In genomic region chr14:69507000-69507399, GRCm38 (mm10) we compare ENCODE assay signal across 27 mouse cellular contexts. TPM values are rescaled to one million over a fixed set of nuclear protein-coding genes. Genes with fewer than 3 reads are reported as not detected.
"Had no signal": no experiment of that assay in that cellular context is flagged by ENCODE, and none has a peak within 500 bp of the region (broad histone marks: within the 10 kb centered on the region; RNA-seq: fewer than 3 reads in every experiment).

No protein-coding gene starts in this region.

RNA-seq across cellular contexts. Expression of gene Gm16867, which starts 3.8 kb away (rescaled TPM):
- total RNA-seq: forebrain, postnatal 0 days had no signal
- polyA plus RNA-seq: cerebellum, adult 2 months; cortical plate, adult 2 months; embryonic facial prominence, embryonic 10.5 days; embryonic facial prominence, embryonic 11.5 days; embryonic facial prominence, embryonic 12.5 days; embryonic facial prominence, embryonic 13.5 days; embryonic facial prominence, embryonic 14.5 days; embryonic facial prominence, embryonic 15.5 days; forebrain, embryonic 10.5 days; forebrain, embryonic 11.5 days; forebrain, embryonic 12.5 days; forebrain, embryonic 13.5 days; forebrain, embryonic 14.5 days; forebrain, embryonic 15.5 days; forebrain, postnatal 0 days; frontal cortex, adult 2 months had no signal

RNA-seq across cellular contexts. Expression of gene Gm27179, which starts 5.3 kb away (rescaled TPM):
- total RNA-seq: forebrain, postnatal 0 days; gastrocnemius, adult 18-20 months; gastrocnemius, adult 2 months; gastrocnemius, adult 8-10 months; gastrocnemius, postnatal 25 days; gastrocnemius, postnatal 36 days; heart, adult 18-20 months; heart, adult 2 months; heart, adult 8-10 months had no signal
- polyA plus RNA-seq: cerebellum, adult 2 months; embryonic facial prominence, embryonic 10.5 days; embryonic facial prominence, embryonic 11.5 days; embryonic facial prominence, embryonic 12.5 days; embryonic facial prominence, embryonic 13.5 days; embryonic facial prominence, embryonic 14.5 days; embryonic facial prominence, embryonic 15.5 days; erythroblast, embryonic 14.5 days; forebrain, embryonic 10.5 days; forebrain, embryonic 11.5 days; forebrain, embryonic 12.5 days; forebrain, embryonic 13.5 days; forebrain, embryonic 14.5 days; forebrain, embryonic 15.5 days; forebrain, embryonic 16.5 days; forebrain, postnatal 0 days; frontal cortex, adult 2 months; gonadal fat pad, adult 2 months had no signal
